Mouse (Mus musculus) spleen, adult 2 months (tissue): ENCODE results near the gene Tcf7l2.

Experiments
- CTCF ChIP-seq: fragments of 200-500 bp; IDR thresholded peaks from 2 replicates; pipeline ENCODE4 v1.5.1; 2011; ENCODE audit warnings: mild to moderate bottlenecking, inconsistent platforms; ENCODE audit not compliant: insufficient read depth, insufficient read length, insufficient replicate concordance; ENCODE audit errors: extremely low read depth
- POLR2A ChIP-seq: fragments of 200-500 bp; IDR thresholded peaks from 2 replicates; pipeline ENCODE4 v1.6.1; 2011; ENCODE audit warnings: low read depth, low read length, inconsistent platforms

DNA sequence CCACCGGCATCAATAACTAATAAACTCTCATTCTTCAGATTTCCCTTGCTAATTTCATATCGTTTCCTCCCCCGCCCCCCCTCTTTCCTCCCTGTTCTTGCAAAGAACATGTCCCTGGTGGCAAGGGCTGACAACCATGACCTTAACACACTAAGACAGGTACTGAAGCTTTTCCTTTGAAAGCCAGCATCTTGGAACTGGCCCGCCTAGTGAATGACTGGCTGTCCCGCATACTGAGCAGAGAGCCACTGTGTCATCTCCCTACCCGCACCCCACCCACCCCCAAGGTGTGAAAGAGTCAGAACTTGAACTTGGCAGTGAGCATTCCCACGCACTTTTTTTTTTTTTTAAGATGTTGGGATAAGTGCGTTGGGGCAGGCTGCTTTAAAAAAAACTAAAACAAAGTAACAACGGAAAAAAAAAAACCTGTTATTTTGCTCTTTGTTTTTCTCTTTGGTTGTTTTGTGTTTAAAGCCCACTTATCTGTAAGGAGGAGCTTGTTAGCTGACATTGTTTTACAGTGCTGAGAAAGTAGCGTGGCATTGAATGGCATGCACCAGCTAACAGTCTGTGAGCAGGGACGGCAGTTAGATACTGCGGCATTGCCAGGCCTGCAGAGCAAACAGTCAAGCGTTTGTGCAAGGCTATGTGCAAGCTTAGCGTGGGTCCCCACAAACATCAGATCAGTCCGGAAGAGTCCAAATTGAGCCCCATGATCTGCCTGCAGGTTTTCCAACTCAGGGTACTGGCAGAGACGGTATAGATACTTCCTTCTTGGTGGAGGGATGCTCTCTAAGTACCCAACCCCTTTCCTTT lies 185.4 kb downstream of the Tcf7l2 start:
- TF ChIP-seq POLR2A (no peak), CTCF (no peak)
